Mouse (Mus musculus) gastrocnemius, postnatal 14 days (tissue): ENCODE results near the gene Col11a2. TPM values are rescaled to one million over a fixed set of nuclear protein-coding genes. Genes with fewer than 3 reads are reported as not detected.
"Not testable (repeated sequence)": the region's sequence is repeated elsewhere in the genome, so short reads cannot be mapped to it uniquely, and the experiment has no call there.

Experiments used
- DNase-seq: peaks from one replicate; pipeline ENCODE4 v3.0.0; 2021; ENCODE audit warnings: mixed read lengths
- intact Hi-C: fragments of 180-260 bp; cut with DNase I; formaldehyde crosslinking; loops from one replicate; pipeline ENCODE4 v1.15.1; 2025; ENCODE audit warnings: low total_unique reads
- long read RNA-seq, 2 experiments: library from polyadenylated mRNA; stranded (forward); transcript quantifications; one replicate each; pipeline ENCODE4 v2.0.0; 2021
- total RNA-seq, 2 experiments: library from RNA; stranded (reverse); gene quantifications; 2 replicates each; pipeline ENCODE4 v1.2.3; 2021

Gene Col11a2
- 10 to 100 TPM; 51.1 to 56.0 TPM for total RNA-seq
- long read RNA-seq, experiment 1, full-length matches to known transcripts, result 13 of 62 reads
- long read RNA-seq, experiment 1, partial matches to known transcripts, result 45 of 62 reads
- long read RNA-seq, experiment 1, other reads (novel, unspliced or antisense), result 4 of 62 reads
- long read RNA-seq, experiment 2, full-length matches to known transcripts, result 11 of 45 reads
- long read RNA-seq, experiment 2, partial matches to known transcripts, result 22 of 45 reads
- long read RNA-seq, experiment 2, other reads (novel, unspliced or antisense), result 12 of 45 reads

GRCm38 (mm10) chr17:34038878-34039561 is at the start of gene Col11a2:
Gene Col11a2 (plus strand): TSS chr17:34039437.
- intact Hi-C loops, result loop anchor here (5.0 kb wide), 1 partner anchor 38 kb away; no protein-coding TSS in a partner anchor
- no peak for DNase-seq

- peak; percentile 54 for DNase-seq
- intact Hi-C loops, result no loop called here
These were observed 47.2 kb upstream of the Col11a2 start for GRCm38 (mm10) chr17:33991788-33992664.

GRCm38 (mm10) chr17:33994959-33995358 is 44.3 kb upstream of the Col11a2 start:
- no peak for DNase-seq
- intact Hi-C loops, result loop anchor here (2.0 kb wide), 1 partner anchor 1276 kb away; no protein-coding TSS in a partner anchor

GRCm38 (mm10) chr17:33995651-33996050 is 43.6 kb upstream of the Col11a2 start:
- intact Hi-C loops, result loop anchor here (2.0 kb wide), 1 partner anchor 1275 kb away; no protein-coding TSS in a partner anchor
- no peak for DNase-seq

GRCm38 (mm10) chr17:33997025-33997424 is 42.2 kb upstream of the Col11a2 start:
- DNase-seq, intact Hi-C loops: not testable (repeated sequence)

GRCm38 (mm10) chr17:33998697-33999096 is 40.5 kb upstream of the Col11a2 start:
- intact Hi-C loops, result not testable (repeated sequence)

GRCm38 (mm10) chr17:33999341-34000149 is 39.7 kb upstream of the Col11a2 start:
- peak; percentile 19 for DNase-seq
- intact Hi-C loops, result no loop called here

More at GRCm38 (mm10) chr17:33998697-33999096, 40.5 kb upstream of the Col11a2 start:
- not testable (repeated sequence) for DNase-seq

- peak; percentile 87 for DNase-seq
- intact Hi-C loops, result no loop called here
These were observed 39.1 kb upstream of the Col11a2 start, which contains the start of gene H2-K1 for GRCm38 (mm10) chr17:34000150-34000537. Gene H2-K1 (minus strand): TSS chr17:34000347.

GRCm38 (mm10) chr17:34000796-34001195 is 38.4 kb upstream of the Col11a2 start:
- intact Hi-C loops, DNase-seq: not testable (repeated sequence)

- intact Hi-C loops, result no loop called here
- DNase-seq, result no peak
These were observed 35.8 kb upstream of the Col11a2 start for GRCm38 (mm10) chr17:34003426-34003825.

GRCm38 (mm10) chr17:34006570-34006969 is 32.7 kb upstream of the Col11a2 start:
- intact Hi-C loops, result no loop called here

GRCm38 (mm10) chr17:34010156-34010555 is 29.1 kb upstream of the Col11a2 start:
- intact Hi-C loops, result no loop called here
- no peak for DNase-seq

More at GRCm38 (mm10) chr17:34006570-34006969, 32.7 kb upstream of the Col11a2 start:
- no peak for DNase-seq

GRCm38 (mm10) chr17:34013436-34013835 is 25.8 kb upstream of the Col11a2 start:
- intact Hi-C loops, result no loop called here
- DNase-seq, result no peak

GRCm38 (mm10) chr17:34021539-34022413 is 17.5 kb upstream of the Col11a2 start:
- DNase-seq, result no peak
- intact Hi-C loops, result no loop called here

GRCm38 (mm10) chr17:34022414-34022783 is 16.8 kb upstream of the Col11a2 start:
- DNase-seq, result no peak
- intact Hi-C loops, result no loop called here

GRCm38 (mm10) chr17:34022987-34023386 is 16.2 kb upstream of the Col11a2 start:
- intact Hi-C loops, result no loop called here
- no peak for DNase-seq

- intact Hi-C loops, result no loop called here
- DNase-seq, result no peak
These were observed 15.6 kb upstream of the Col11a2 start for GRCm38 (mm10) chr17:34023678-34024077.

GRCm38 (mm10) chr17:34024317-34024821 is 14.9 kb upstream of the Col11a2 start, which contains the start of gene Ring1:
Gene Ring1 (minus strand): TSS chr17:34024680.
- intact Hi-C loops, result no loop called here
- DNase-seq, result peak; percentile 88
